Mouse (Mus musculus): ENCODE results near the gene Gm42957. TPM values are rescaled to one million over a fixed set of nuclear protein-coding genes. Genes with fewer than 3 reads are reported as not detected.
A peak's percentile ranks its signal among the peaks of the same experiment; 100 is the strongest.
"Not testable (repeated sequence)": the region's sequence is repeated elsewhere in the genome, so short reads cannot be mapped to it uniquely, and the experiment has no call there.

Gene Gm42957
- polyA plus RNA-seq, 1 experiment from 2014 or later = 0.09 TPM

GRCm38 (mm10) chr3:96678456-96678855, 43.2 kb downstream of the Gm42957 start:
- Histone ChIP-seq H3K27ac (ENCODE audit: low read length) (peak overlapping the region; percentile 57), H3K9me3 (replicated peaks; ENCODE audit: control insufficient read depth, low read length) (no peaks in the 10 kb centered on the region), H3K9ac (ENCODE audit: low read length) (no peak overlapping the region), H3K4me2 (ENCODE audit: low read depth, low read length) (no peak overlapping the region), H3K4me1 (ENCODE audit: control insufficient read depth, insufficient read depth, low read length) (peaks cover 7% of the 10 kb centered on the region; the same call in 1 of the 2 replicates), H3K27me3 (ENCODE audit: control insufficient read depth, insufficient read depth, low read length) (no peaks in the 10 kb centered on the region), H3K4me3 (replicated peaks; ENCODE audit: low read length) (no peak overlapping the region), H3K36me3 (ENCODE audit: control insufficient read depth, insufficient read depth, low read length) (no peaks in the 10 kb centered on the region)
- ATAC-seq (ENCODE audit: insufficient read depth, low FRiP score) = no peak
- 67% methylated on average over 7 of the region's 7 CpGs for WGBS

GRCm38 (mm10) chr3:96679159-96679674, 43.9 kb downstream of the Gm42957 start:
- Histone ChIP-seq H3K9ac (ENCODE audit: low read length) (no peak overlapping the region), H3K36me3 (ENCODE audit: control insufficient read depth, insufficient read depth, low read length) (no peaks in the 10 kb centered on the region), H3K9me3 (replicated peaks; ENCODE audit: control insufficient read depth, low read length) (no peaks in the 10 kb centered on the region), H3K4me2 (ENCODE audit: low read depth, low read length) (peak overlapping the region; percentile 24; the same call in 1 of the 2 replicates), H3K4me3 (replicated peaks; ENCODE audit: low read length) (no peak overlapping the region), H3K27me3 (ENCODE audit: control insufficient read depth, insufficient read depth, low read length) (no peaks in the 10 kb centered on the region), H3K4me1 (ENCODE audit: control insufficient read depth, insufficient read depth, low read length) (peaks cover 7% of the 10 kb centered on the region; the same call in 1 of the 2 replicates), H3K27ac (ENCODE audit: low read length) (peak overlapping the region; percentile 77)
- peak; percentile 77 for ATAC-seq (ENCODE audit: insufficient read depth, low FRiP score)
- 22% methylated on average over 5 of the region's 5 CpGs for WGBS

GRCm38 (mm10) chr3:96680269-96680956, 45.1 kb downstream of the Gm42957 start:
- H3K4me1 ChIP-seq (ENCODE audit: control insufficient read depth, insufficient read depth, low read length) = peaks cover 10% of the 10 kb centered on the region; the same call in 1 of the 2 replicates
- WGBS = 33% methylated on average over 12 of the region's 12 CpGs
- H3K4me2 ChIP-seq (ENCODE audit: low read depth, low read length) = no peak overlapping the region
- no peaks in the 10 kb centered on the region for H3K27me3 ChIP-seq (ENCODE audit: control insufficient read depth, insufficient read depth, low read length)
- H3K27ac ChIP-seq (ENCODE audit: low read length) = peak overlapping the region; percentile 77; the same call in 1 of the 2 replicates
- H3K4me3 ChIP-seq (replicated peaks; ENCODE audit: low read length) = no peak overlapping the region
- no peaks in the 10 kb centered on the region for H3K9me3 ChIP-seq (replicated peaks; ENCODE audit: control insufficient read depth, low read length)
- H3K9ac ChIP-seq (ENCODE audit: low read length) = no peak overlapping the region
- no peak for ATAC-seq (ENCODE audit: insufficient read depth, low FRiP score)
- H3K36me3 ChIP-seq (ENCODE audit: control insufficient read depth, insufficient read depth, low read length) = no peaks in the 10 kb centered on the region

- ATAC-seq (ENCODE audit: insufficient read depth, low FRiP score) = no peak
- Histone ChIP-seq H3K9ac (ENCODE audit: low read length) (no peak overlapping the region), H3K27me3 (ENCODE audit: control insufficient read depth, insufficient read depth, low read length) (no peaks in the 10 kb centered on the region; the same call in 1 of the 2 replicates), H3K4me3 (replicated peaks; ENCODE audit: low read length) (no peak overlapping the region), H3K4me2 (ENCODE audit: low read depth, low read length) (no peak overlapping the region), H3K36me3 (ENCODE audit: control insufficient read depth, insufficient read depth, low read length) (no peaks in the 10 kb centered on the region), H3K4me1 (ENCODE audit: control insufficient read depth, insufficient read depth, low read length) (peaks cover 10% of the 10 kb centered on the region; the same call in 1 of the 2 replicates), H3K27ac (ENCODE audit: low read length) (no peak overlapping the region), H3K9me3 (replicated peaks; ENCODE audit: control insufficient read depth, low read length) (no peaks in the 10 kb centered on the region)
- 77% methylated on average over 3 of the region's 3 CpGs for WGBS
These were observed 48.2 kb downstream of the Gm42957 start for GRCm38 (mm10) chr3:96683496-96683895.

- Histone ChIP-seq H3K9me3 (replicated peaks; ENCODE audit: control insufficient read depth, low read length) (no peaks in the 10 kb centered on the region), H3K36me3 (ENCODE audit: control insufficient read depth, insufficient read depth, low read length) (no peaks in the 10 kb centered on the region), H3K4me3 (replicated peaks; ENCODE audit: low read length) (peak overlapping the region; percentile 38), H3K4me1 (ENCODE audit: control insufficient read depth, insufficient read depth, low read length) (peaks cover 8% of the 10 kb centered on the region; the same call in 1 of the 2 replicates), H3K9ac (ENCODE audit: low read length) (peak overlapping the region; percentile 65), H3K4me2 (ENCODE audit: low read depth, low read length) (peak overlapping the region; percentile 55), H3K27ac (ENCODE audit: low read length) (no peak overlapping the region), H3K27me3 (ENCODE audit: control insufficient read depth, insufficient read depth, low read length) (no peaks in the 10 kb centered on the region; the same call in 1 of the 2 replicates)
- no peak for ATAC-seq (ENCODE audit: insufficient read depth, low FRiP score)
- 47% methylated on average over 17 of the region's 17 CpGs for WGBS
These were observed 49.0 kb downstream of the Gm42957 start for GRCm38 (mm10) chr3:96684151-96684821.

GRCm38 (mm10) chr3:96684822-96685156, 49.5 kb downstream of the Gm42957 start:
- H3K4me3 ChIP-seq (replicated peaks; ENCODE audit: low read length) = peak overlapping the region; percentile 38
- H3K4me1 ChIP-seq (ENCODE audit: control insufficient read depth, insufficient read depth, low read length) = peaks cover 7% of the 10 kb centered on the region; the same call in 1 of the 2 replicates
- 20% methylated on average over 28 of the region's 28 CpGs for WGBS
- H3K4me2 ChIP-seq (ENCODE audit: low read depth, low read length) = peak overlapping the region; percentile 55
- H3K27ac ChIP-seq (ENCODE audit: low read length) = no peak overlapping the region
- H3K36me3 ChIP-seq (ENCODE audit: control insufficient read depth, insufficient read depth, low read length) = no peaks in the 10 kb centered on the region
- no peak for ATAC-seq (ENCODE audit: insufficient read depth, low FRiP score)
- no peaks in the 10 kb centered on the region for H3K9me3 ChIP-seq (replicated peaks; ENCODE audit: control insufficient read depth, low read length)
- H3K27me3 ChIP-seq (ENCODE audit: control insufficient read depth, insufficient read depth, low read length) = no peaks in the 10 kb centered on the region; the same call in 1 of the 2 replicates
- H3K9ac ChIP-seq (ENCODE audit: low read length) = peak overlapping the region; percentile 65

- ATAC-seq (ENCODE audit: insufficient read depth, low FRiP score); H3K27ac ChIP-seq (ENCODE audit: low read length); H3K4me3 ChIP-seq (replicated peaks; ENCODE audit: low read length); H3K9me3 ChIP-seq (replicated peaks; ENCODE audit: control insufficient read depth, low read length); H3K9ac ChIP-seq (ENCODE audit: low read length); H3K4me2 ChIP-seq (ENCODE audit: low read depth, low read length); H3K36me3 ChIP-seq (ENCODE audit: control insufficient read depth, insufficient read depth, low read length); H3K4me1 ChIP-seq (ENCODE audit: control insufficient read depth, insufficient read depth, low read length); H3K27me3 ChIP-seq (ENCODE audit: control insufficient read depth, insufficient read depth, low read length): not testable (repeated sequence)
- 93% methylated on average over 5 of the region's 5 CpGs for WGBS
These were observed 50.8 kb downstream of the Gm42957 start for GRCm38 (mm10) chr3:96686057-96686456.

- Histone ChIP-seq H3K9me3 (replicated peaks; ENCODE audit: control insufficient read depth, low read length) (no peaks in the 10 kb centered on the region), H3K4me3 (replicated peaks; ENCODE audit: low read length) (no peak overlapping the region), H3K36me3 (ENCODE audit: control insufficient read depth, insufficient read depth, low read length) (no peaks in the 10 kb centered on the region), H3K27ac (ENCODE audit: low read length) (no peak overlapping the region), H3K9ac (ENCODE audit: low read length) (no peak overlapping the region), H3K27me3 (ENCODE audit: control insufficient read depth, insufficient read depth, low read length) (no peaks in the 10 kb centered on the region; the same call in 1 of the 2 replicates), H3K4me1 (ENCODE audit: control insufficient read depth, insufficient read depth, low read length) (peaks cover 7% of the 10 kb centered on the region), H3K4me2 (ENCODE audit: low read depth, low read length) (no peak overlapping the region)
- WGBS = 74% methylated on average over 11 of the region's 11 CpGs
- no peak for ATAC-seq (ENCODE audit: insufficient read depth, low FRiP score)
These were observed 53.6 kb downstream of the Gm42957 start for GRCm38 (mm10) chr3:96688854-96689253.

GRCm38 (mm10) chr3:96690298-96690697, 55.0 kb downstream of the Gm42957 start:
- no peaks in the 10 kb centered on the region; the same call in 1 of the 2 replicates for H3K27me3 ChIP-seq (ENCODE audit: control insufficient read depth, insufficient read depth, low read length)
- no peak overlapping the region for H3K9ac ChIP-seq (ENCODE audit: low read length)
- ATAC-seq (ENCODE audit: insufficient read depth, low FRiP score) = no peak
- H3K9me3 ChIP-seq (replicated peaks; ENCODE audit: control insufficient read depth, low read length) = no peaks in the 10 kb centered on the region
- no peak overlapping the region for H3K4me2 ChIP-seq (ENCODE audit: low read depth, low read length)
- 55% methylated on average over 3 of the region's 3 CpGs for WGBS
- H3K36me3 ChIP-seq (ENCODE audit: control insufficient read depth, insufficient read depth, low read length) = no peaks in the 10 kb centered on the region
- H3K4me1 ChIP-seq (ENCODE audit: control insufficient read depth, insufficient read depth, low read length) = peaks cover 2% of the 10 kb centered on the region; the same call in 1 of the 2 replicates
- no peak overlapping the region for H3K27ac ChIP-seq (ENCODE audit: low read length)
- no peak overlapping the region for H3K4me3 ChIP-seq (replicated peaks; ENCODE audit: low read length)
